Mouse (Mus musculus): Measurements from ENCODE around the gene Mbd5.

Mbd5 gene

GRCm38 (mm10) chr2:49349813-49350212 lies 400.5 kb downstream of the Mbd5 start:
- DNase-seq (ENCODE audit: low spot score): peak; percentile 64

GRCm38 (mm10) chr2:49350852-49351251 lies 401.5 kb downstream of the Mbd5 start:
- no peak for DNase-seq (ENCODE audit: low spot score)

DNA sequence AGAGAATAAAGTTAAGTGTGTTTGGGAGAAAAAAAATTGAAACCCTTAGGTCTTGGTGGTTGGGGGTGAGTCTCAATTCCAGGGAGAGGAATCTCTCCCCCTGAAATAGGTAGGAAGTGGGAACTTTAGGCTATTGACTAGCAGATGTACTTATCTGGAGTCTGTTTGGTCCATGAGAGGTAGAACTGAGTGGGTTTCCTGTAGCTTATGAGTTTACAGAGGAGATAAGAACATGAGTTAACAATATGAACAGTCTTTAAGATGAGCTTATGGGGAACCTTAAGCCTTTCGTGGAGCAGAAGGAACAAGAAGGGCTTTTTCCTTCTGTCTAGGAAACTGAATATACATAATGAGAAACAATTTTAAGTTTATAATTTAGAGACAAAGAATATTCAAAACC lies 404.8 kb downstream of the Mbd5 start:
- DNase-seq (ENCODE audit: low spot score): no peak

- no peak for DNase-seq (ENCODE audit: low spot score)
These were observed 406.6 kb downstream of the Mbd5 start for GRCm38 (mm10) chr2:49355867-49356266.

GRCm38 (mm10) chr2:49358128-49358814 lies 409.0 kb downstream of the Mbd5 start:
- DNase-seq (ENCODE audit: low spot score): no peak

DNA sequence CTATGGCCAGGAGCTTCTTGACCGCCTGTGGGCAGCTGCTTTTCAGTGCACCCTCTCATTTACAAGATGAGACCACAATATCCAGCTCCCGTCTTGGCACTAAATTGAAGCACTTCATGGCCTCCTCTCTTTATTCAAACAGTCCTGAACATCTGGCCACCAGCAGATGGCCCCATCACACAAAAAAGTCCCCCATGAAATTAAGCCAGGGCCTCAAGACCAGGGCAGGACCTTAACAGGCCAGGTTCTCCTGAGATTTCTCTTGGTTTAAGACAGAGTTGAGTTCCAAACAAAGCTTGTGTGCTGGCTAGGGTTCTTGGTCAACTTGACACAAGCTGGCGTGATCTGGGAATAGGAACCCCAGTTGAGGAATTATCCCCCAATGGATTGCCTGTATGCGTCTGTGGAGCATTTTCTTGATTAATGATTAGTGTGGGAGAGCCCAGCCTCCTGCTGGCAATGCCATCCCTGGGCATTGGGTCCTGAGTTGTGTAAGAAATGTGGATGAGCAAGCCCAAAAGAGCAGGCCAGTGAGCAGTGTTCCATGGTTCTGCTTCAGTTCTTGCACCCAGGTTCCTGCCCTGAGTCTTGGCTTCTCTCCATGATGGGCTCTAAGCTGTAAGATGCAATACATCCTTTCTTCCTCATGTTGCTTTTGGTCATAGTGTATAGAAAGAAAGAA lies 409.7 kb downstream of the Mbd5 start:
- no peak for DNase-seq (ENCODE audit: low spot score)

DNA sequence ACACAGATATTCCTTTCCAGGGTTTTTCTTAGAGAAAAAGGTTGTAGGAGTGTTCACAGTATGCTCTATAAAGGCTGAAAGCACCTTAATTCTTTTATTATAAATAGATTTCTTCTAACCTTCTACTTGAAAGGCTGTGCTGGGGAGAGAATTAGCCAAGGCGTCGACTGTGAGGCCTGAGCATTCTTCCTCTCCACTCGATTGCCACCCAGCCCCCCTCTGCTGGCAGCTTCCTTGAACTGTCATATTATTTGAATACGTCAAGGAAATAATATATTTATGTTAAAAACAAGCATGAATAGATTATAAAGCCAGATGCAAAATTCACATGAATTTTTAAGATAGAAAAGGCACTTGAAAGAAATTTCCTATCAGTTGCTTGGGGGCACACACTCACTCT lies 410.4 kb downstream of the Mbd5 start:
- no peak for DNase-seq (ENCODE audit: low spot score)

DNA sequence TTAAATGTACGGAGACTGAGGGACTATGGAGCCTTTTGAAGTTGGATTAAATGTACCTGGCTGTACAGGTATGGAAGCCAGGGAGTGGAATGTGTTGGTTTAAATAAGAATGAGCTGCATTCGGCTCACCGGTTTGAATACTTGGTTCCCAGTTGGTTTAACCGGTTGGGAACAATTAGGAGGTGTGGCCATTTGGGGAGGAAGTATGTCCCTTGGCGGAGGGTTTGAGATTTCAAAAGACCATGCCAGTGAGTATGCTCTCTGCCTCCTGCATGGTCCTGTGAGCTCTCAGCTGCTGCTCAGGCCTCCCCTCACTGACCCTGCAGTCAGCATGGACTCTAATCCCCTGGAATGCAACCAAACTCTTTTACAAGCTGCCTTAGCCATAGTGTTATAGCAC lies 415.2 kb downstream of the Mbd5 start:
- no peak for DNase-seq (ENCODE audit: low spot score)

DNA sequence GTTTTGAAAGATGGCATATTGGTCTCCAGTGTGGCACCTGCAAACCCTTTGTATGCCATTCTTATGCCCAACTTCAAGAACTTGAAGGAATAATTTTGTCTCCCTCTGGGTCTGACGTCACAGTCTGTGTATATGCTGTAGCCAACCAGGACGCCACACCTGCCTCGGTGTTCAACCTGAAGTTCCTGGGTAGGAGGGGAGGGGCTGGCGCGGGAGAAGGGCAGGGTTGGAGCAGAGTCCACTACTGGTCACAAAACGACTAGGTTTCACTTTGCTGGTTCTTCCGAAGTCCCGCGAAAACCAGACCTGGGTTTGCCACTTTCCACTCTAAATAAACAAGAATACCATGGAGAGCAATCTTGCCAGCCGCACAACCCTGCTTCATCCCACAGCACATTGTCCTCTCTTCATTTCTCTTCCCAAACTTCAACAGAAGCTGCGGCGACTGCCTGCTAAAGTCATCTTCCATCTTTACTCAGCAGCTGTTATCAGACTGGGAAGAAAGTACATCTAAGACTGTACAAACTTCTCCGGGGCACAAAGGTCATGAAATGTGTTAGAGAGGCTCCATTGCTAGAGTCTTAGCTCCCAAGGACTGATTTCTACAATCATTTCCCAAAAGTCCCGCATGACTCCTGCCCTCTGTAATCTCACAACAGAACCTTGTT lies 417.7 kb downstream of the Mbd5 start:
- no peak for DNase-seq (ENCODE audit: low spot score)

GRCm38 (mm10) chr2:49367546-49367917 lies 418.2 kb downstream of the Mbd5 start:
- DNase-seq (ENCODE audit: low spot score): no peak

- no peak for DNase-seq (ENCODE audit: low spot score)
These were observed 422.3 kb downstream of the Mbd5 start for GRCm38 (mm10) chr2:49371632-49372031.

- DNase-seq (ENCODE audit: low spot score): no peak
These were observed 423.3 kb downstream of the Mbd5 start for GRCm38 (mm10) chr2:49372586-49372985.
